ENCODE assay signal across 11 mouse cellular contexts in genomic region chr14:47432987-47433386, GRCm38 (mm10). TPM values are rescaled to one million over a fixed set of nuclear protein-coding genes. Genes with fewer than 3 reads are reported as not detected.
A peak's percentile ranks its signal among the peaks of the same experiment; 100 is the strongest.
DNase-seq lines count a peak whose midpoint lies in the region; ATAC-seq lines count a peak whose summit lies in the region.
"Had no signal": no experiment of that assay in that cellular context is flagged by ENCODE, and none has a peak within 500 bp of the region (broad histone marks: within the 10 kb centered on the region; RNA-seq: fewer than 3 reads in every experiment).

No protein-coding gene starts in this region.

- H3K9ac ChIP-seq in midbrain, embryonic 14.5 days (replicated peaks; ENCODE audit: low read length): no peak overlapping the region
- H3K9ac ChIP-seq: forebrain, embryonic 12.5 days had no signal

- H3K4me1 ChIP-seq in midbrain, embryonic 14.5 days (ENCODE audit: control insufficient read depth, insufficient read depth, low read length): no peaks in the 10 kb centered on the region
- no peaks in the 10 kb centered on the region for H3K4me1 ChIP-seq in midbrain, embryonic 10.5 days
- H3K4me1 ChIP-seq: forebrain, embryonic 12.5 days had no signal

- no peak overlapping the region for H3K27ac ChIP-seq in midbrain, embryonic 14.5 days (replicated peaks; ENCODE audit: low read depth, low read length)
- H3K27ac ChIP-seq in midbrain, embryonic 10.5 days (replicated peaks): no peak overlapping the region
- H3K27ac ChIP-seq: forebrain, embryonic 12.5 days; macrophage had no signal

- no peaks in the 10 kb centered on the region for H3K9me3 ChIP-seq in midbrain, embryonic 14.5 days (ENCODE audit: control insufficient read depth, low read length)
- H3K9me3 ChIP-seq in midbrain, embryonic 10.5 days (replicated peaks): no peaks in the 10 kb centered on the region

- H3K27me3 ChIP-seq in midbrain, embryonic 14.5 days (ENCODE audit: control insufficient read depth, insufficient read depth, low read length): no peaks in the 10 kb centered on the region
- no peaks in the 10 kb centered on the region for H3K27me3 ChIP-seq in midbrain, embryonic 10.5 days (ENCODE audit: low read depth, poor library complexity, severe bottlenecking)
- H3K27me3 ChIP-seq: forebrain, embryonic 12.5 days had no signal

- no peak for ATAC-seq in midbrain, embryonic 14.5 days (ENCODE audit: low FRiP score, low TSS enrichment)
- 0 out of 2 replicates have a peak, but pooled peaks have one; percentile 44 for ATAC-seq in neutrophil, adult 5-6 weeks (ENCODE audit: extremely low read depth, insufficient number of reproducible peaks, low FRiP score, poor library complexity, severe bottlenecking)

- H3K36me3 ChIP-seq in midbrain, embryonic 14.5 days (ENCODE audit: control insufficient read depth, insufficient read depth, low read length): no peaks in the 10 kb centered on the region
- no peaks in the 10 kb centered on the region for H3K36me3 ChIP-seq in midbrain, embryonic 10.5 days
- H3K36me3 ChIP-seq: forebrain, embryonic 12.5 days had no signal

- intact Hi-C loops in heart, postnatal 25 days (cut with DNase I): no loop called here
- intact Hi-C loops in left cerebral cortex, postnatal 14 days (cut with DNase I): no loop called here

- peak; percentile 49 for DNase-seq in heart, adult 11 months
- DNase-seq in heart, postnatal 25 days (ENCODE audit: low spot score): no peak
- DNase-seq in midbrain, embryonic 14.5 days: peak; percentile 16
- DNase-seq in midbrain, embryonic 10.5 days (ENCODE audit: low spot score): no peak
- peak; percentile 19 for DNase-seq in brain, adult 2 months (ENCODE audit: low read depth, low spot score)
- DNase-seq in adipocyte (ENCODE audit: low spot score): no peak
- no peak for DNase-seq in left cerebral cortex, postnatal 14 days (ENCODE audit: low spot score in 2 of 2)
- DNase-seq: layer of hippocampus, postnatal 36 days had no signal

- no peak overlapping the region for H3K4me2 ChIP-seq in midbrain, embryonic 14.5 days (ENCODE audit: low read length)
- H3K4me2 ChIP-seq: forebrain, embryonic 12.5 days had no signal

- H3K4me3 ChIP-seq in midbrain, embryonic 14.5 days (replicated peaks; ENCODE audit: low read depth, low read length): no peak overlapping the region
- no peak overlapping the region for H3K4me3 ChIP-seq in midbrain, embryonic 10.5 days
- H3K4me3 ChIP-seq: forebrain, embryonic 12.5 days had no signal

RNA-seq across cellular contexts. Expression of gene Dlgap5, which starts 14.8 kb away (rescaled TPM):
- 1 to 10 TPM in 1 of 2 experiments, under 1 TPM in 1; 0.57 to 1.1 TPM for total RNA-seq in heart, postnatal 25 days (2021)
- polyA plus RNA-seq in midbrain, embryonic 14.5 days (2014; fragmentation: Nextera tagmentation; extraction: Ambion mirVana): 5.2 and 12.6 TPM in 2 replicates
- 71.0 and 77.2 TPM in 2 replicates for polyA plus RNA-seq in midbrain, embryonic 10.5 days (2016; fragmentation: Nextera tagmentation; extraction: Ambion mirVana)
- total RNA-seq in neutrophil, adult 5-6 weeks (2017): 5.2 and 5.5 TPM in 2 replicates
- total RNA-seq in left cerebral cortex, postnatal 14 days (2021): 1 to 10 TPM in 1 of 2 experiments, under 1 TPM in 1; 0.85 to 1.2 TPM

RNA-seq across cellular contexts. Expression of gene Fbxo34, which starts 17.2 kb away (rescaled TPM):
- 10 to 100 TPM; 12.2 to 13.6 TPM for total RNA-seq in heart, postnatal 25 days (2021)
- polyA plus RNA-seq in midbrain, embryonic 14.5 days (2014; fragmentation: Nextera tagmentation; extraction: Ambion mirVana): 28.5 and 33.2 TPM in 2 replicates
- 22.7 and 23.2 TPM in 2 replicates for polyA plus RNA-seq in midbrain, embryonic 10.5 days (2016; fragmentation: Nextera tagmentation; extraction: Ambion mirVana)
- total RNA-seq in neutrophil, adult 5-6 weeks (2017): 19.0 and 24.6 TPM in 2 replicates
- 10 to 100 TPM; 88.7 to 90.9 TPM for total RNA-seq in left cerebral cortex, postnatal 14 days (2021)

Comparison
In these comparisons a context has a peak if more than half of its experiments do, and no peak if none do; other contexts are left out.
1. DNase-seq: peak in heart, adult 11 months (single experiment), midbrain, embryonic 14.5 days (single experiment) and brain, adult 2 months (single experiment); none in heart, postnatal 25 days (single experiment), midbrain, embryonic 10.5 days (single experiment), adipocyte (single experiment) and left cerebral cortex, postnatal 14 days (0 of 2).